Mouse (Mus musculus): ENCODE measurements at regions not wholly inside any gene's neighbourhood (a gene's known extent, or its start where the extent isn't known, plus 50 kb on each side); places are given as distances from the start of the nearest gene placed in this dataset.
A peak's percentile ranks its signal among the peaks of the same experiment; 100 is the strongest.

- no peak for DNase-seq (ENCODE audit: inconsistent ontology term)
These were observed 279.2 kb upstream of the Fat1 start for GRCm38 (mm10) chr8:44656031-44656430.

- DNase-seq (ENCODE audit: inconsistent ontology term), result no peak
These were observed 278.8 kb upstream of the Fat1 start for GRCm38 (mm10) chr8:44656470-44656869.

GRCm38 (mm10) chr8:44661696-44662095 lies 273.6 kb upstream of the Fat1 start:
- no peak for DNase-seq (ENCODE audit: inconsistent ontology term)

- DNase-seq (ENCODE audit: inconsistent ontology term), result no peak
These were observed 248.1 kb upstream of the Fat1 start for GRCm38 (mm10) chr8:44687126-44687525.

GRCm38 (mm10) chr8:44689837-44690592 lies 245.2 kb upstream of the Fat1 start:
- no peak for DNase-seq (ENCODE audit: inconsistent ontology term)

GRCm38 (mm10) chr8:44690593-44690950 lies 244.7 kb upstream of the Fat1 start:
- DNase-seq (ENCODE audit: inconsistent ontology term), result no peak

GRCm38 (mm10) chr8:44691140-44691539 lies 244.1 kb upstream of the Fat1 start:
- no peak for DNase-seq (ENCODE audit: inconsistent ontology term)

- DNase-seq (ENCODE audit: inconsistent ontology term), result no peak
These were observed 243.1 kb upstream of the Fat1 start for GRCm38 (mm10) chr8:44692036-44692688.

GRCm38 (mm10) chr8:44694861-44695260 lies 240.4 kb upstream of the Fat1 start:
- DNase-seq (ENCODE audit: inconsistent ontology term), result no peak

- DNase-seq (ENCODE audit: inconsistent ontology term), result peak; percentile 54
These were observed 239.0 kb upstream of the Fat1 start for GRCm38 (mm10) chr8:44696066-44696853.

- no peak for DNase-seq (ENCODE audit: inconsistent ontology term)
These were observed 235.7 kb upstream of the Fat1 start for GRCm38 (mm10) chr8:44699384-44700105.

GRCm38 (mm10) chr8:44704595-44705265 lies 230.5 kb upstream of the Fat1 start:
- peak; percentile 27 for DNase-seq (ENCODE audit: inconsistent ontology term)

- no peak for DNase-seq (ENCODE audit: inconsistent ontology term)
These were observed 226.5 kb upstream of the Fat1 start for GRCm38 (mm10) chr8:44708659-44709170.

- no peak for DNase-seq (ENCODE audit: inconsistent ontology term)
These were observed 225.9 kb upstream of the Fat1 start for GRCm38 (mm10) chr8:44709171-44709940.

GRCm38 (mm10) chr8:44734577-44734976 lies 200.7 kb upstream of the Fat1 start:
- no peak for DNase-seq (ENCODE audit: inconsistent ontology term)

GRCm38 (mm10) chr8:44735801-44736200 lies 199.4 kb upstream of the Fat1 start:
- DNase-seq (ENCODE audit: inconsistent ontology term), result no peak

- no peak for DNase-seq (ENCODE audit: inconsistent ontology term)
These were observed 191.9 kb upstream of the Fat1 start for GRCm38 (mm10) chr8:44743353-44743752.

GRCm38 (mm10) chr8:44744991-44745658 lies 190.1 kb upstream of the Fat1 start:
- peak; percentile 20 for DNase-seq (ENCODE audit: inconsistent ontology term)

- DNase-seq (ENCODE audit: inconsistent ontology term), result peak; percentile 93
These were observed 176.5 kb upstream of the Fat1 start for GRCm38 (mm10) chr8:44758727-44759126.

- DNase-seq (ENCODE audit: inconsistent ontology term), result no peak
These were observed 172.5 kb upstream of the Fat1 start for GRCm38 (mm10) chr8:44762731-44763130.
